17 mouse cellular contexts compared by ENCODE assay signal in the genomic region with DNA sequence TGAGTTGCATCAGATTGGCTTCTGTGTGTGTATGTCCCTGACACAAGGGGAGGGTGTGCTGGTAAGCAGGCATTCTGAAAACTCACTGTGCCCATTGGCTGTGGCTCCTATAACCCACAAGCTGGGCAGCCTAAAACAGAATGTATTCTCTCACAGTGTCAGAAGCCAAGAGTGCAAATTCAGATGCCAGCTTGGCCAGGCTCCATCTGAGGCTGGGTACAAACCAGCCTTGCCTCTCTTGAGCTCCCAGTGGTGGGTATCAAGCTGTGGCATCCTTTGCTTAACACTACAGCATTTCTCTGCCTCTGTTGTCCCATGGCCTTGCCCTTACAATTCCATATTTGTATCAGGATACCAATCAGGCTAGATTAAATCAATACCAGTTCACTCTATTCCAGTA. TPM values are rescaled to one million over a fixed set of nuclear protein-coding genes. Genes with fewer than 3 reads are reported as not detected.
"Had no signal": no experiment of that assay in that cellular context is flagged by ENCODE, and none has a peak within 500 bp of the region (broad histone marks: within the 10 kb centered on the region; RNA-seq: fewer than 3 reads in every experiment).

No protein-coding gene starts in this region.

- H3K4me1 ChIP-seq: liver, embryonic 12.5 days; midbrain, embryonic 10.5 days; neural tube, embryonic 15.5 days had no signal

- ATAC-seq: liver, embryonic 12.5 days had no signal

- H3K4me2 ChIP-seq: limb, embryonic 15.5 days; liver, embryonic 12.5 days; lung, embryonic 14.5 days; neural tube, embryonic 15.5 days had no signal

- H3K27ac ChIP-seq: left cerebral cortex, adult 2 months; limb, embryonic 15.5 days; liver, embryonic 12.5 days; midbrain, embryonic 10.5 days; neural tube, embryonic 15.5 days; stomach, postnatal 0 days had no signal

- H3K9ac ChIP-seq: limb, embryonic 15.5 days; liver, embryonic 12.5 days; lung, embryonic 14.5 days; neural tube, embryonic 15.5 days had no signal

- H3K4me3 ChIP-seq: left cerebral cortex, adult 2 months; limb, embryonic 15.5 days; liver, embryonic 12.5 days; midbrain, embryonic 10.5 days; myocyte; neural tube, embryonic 15.5 days had no signal

- H3K9me3 ChIP-seq: limb, embryonic 15.5 days; liver, embryonic 12.5 days; midbrain, embryonic 10.5 days; neural tube, embryonic 15.5 days had no signal

- H3K36me3 ChIP-seq: limb, embryonic 15.5 days; liver, embryonic 12.5 days; midbrain, embryonic 10.5 days; neural tube, embryonic 15.5 days had no signal

- H3K27me3 ChIP-seq: limb, embryonic 15.5 days; neural tube, embryonic 15.5 days had no signal

- DNase-seq: kidney, postnatal 14 days; lung, embryonic 14.5 days; lung, postnatal 10 days; lung, postnatal 4 days; midbrain, embryonic 14.5 days; thymus, postnatal 4 days had no signal

RNA-seq across cellular contexts. Expression of a gene that starts 3.8 kb away (rescaled TPM):
- total RNA-seq: megakaryocyte, adult 5-6 weeks had no signal

RNA-seq across cellular contexts. Expression of a gene that starts 11.7 kb away (rescaled TPM):
- total RNA-seq: left cerebral cortex, adult 2 months; megakaryocyte, adult 5-6 weeks had no signal
- polyA plus RNA-seq: limb, embryonic 11.5 days; liver, embryonic 12.5 days; liver, embryonic 16.5 days; lung, embryonic 14.5 days; midbrain, embryonic 10.5 days; midbrain, embryonic 14.5 days; myocyte; neural tube, embryonic 11.5 days; neural tube, embryonic 15.5 days; stomach, postnatal 0 days had no signal
